Mouse (Mus musculus) ES-E14 (cell line): Measurements from ENCODE around the gene Kctd5.

Source experiments
- HCFC1 ChIP-seq: IDR thresholded peaks from 2 replicates; pipeline ENCODE4 v1.6.1; 2012; ENCODE audit warnings: low read length, inconsistent platforms, borderline replicate concordance; ENCODE audit not compliant: insufficient read depth
- MAFK ChIP-seq: IDR thresholded peaks from 2 replicates; pipeline ENCODE4 v1.6.1; 2014; ENCODE audit warnings: mild to moderate bottlenecking, low read depth, low read length, inconsistent platforms; ENCODE audit not compliant: insufficient read depth
- ZC3H11A ChIP-seq: IDR thresholded peaks from 2 replicates; pipeline ENCODE4 v1.6.1; 2012; ENCODE audit warnings: low read depth, mild to moderate bottlenecking, inconsistent platforms, low read length, borderline replicate concordance

- no peak for TF ChIP-seq HCFC1
- TF ChIP-seq ZC3H11A: no peak
- no peak for TF ChIP-seq MAFK
These were observed 68.2 kb downstream of the Kctd5 start for GRCm38 (mm10) chr17:24005049-24005448.
